ENCODE assay signal across 8 mouse cellular contexts in the genomic region with DNA sequence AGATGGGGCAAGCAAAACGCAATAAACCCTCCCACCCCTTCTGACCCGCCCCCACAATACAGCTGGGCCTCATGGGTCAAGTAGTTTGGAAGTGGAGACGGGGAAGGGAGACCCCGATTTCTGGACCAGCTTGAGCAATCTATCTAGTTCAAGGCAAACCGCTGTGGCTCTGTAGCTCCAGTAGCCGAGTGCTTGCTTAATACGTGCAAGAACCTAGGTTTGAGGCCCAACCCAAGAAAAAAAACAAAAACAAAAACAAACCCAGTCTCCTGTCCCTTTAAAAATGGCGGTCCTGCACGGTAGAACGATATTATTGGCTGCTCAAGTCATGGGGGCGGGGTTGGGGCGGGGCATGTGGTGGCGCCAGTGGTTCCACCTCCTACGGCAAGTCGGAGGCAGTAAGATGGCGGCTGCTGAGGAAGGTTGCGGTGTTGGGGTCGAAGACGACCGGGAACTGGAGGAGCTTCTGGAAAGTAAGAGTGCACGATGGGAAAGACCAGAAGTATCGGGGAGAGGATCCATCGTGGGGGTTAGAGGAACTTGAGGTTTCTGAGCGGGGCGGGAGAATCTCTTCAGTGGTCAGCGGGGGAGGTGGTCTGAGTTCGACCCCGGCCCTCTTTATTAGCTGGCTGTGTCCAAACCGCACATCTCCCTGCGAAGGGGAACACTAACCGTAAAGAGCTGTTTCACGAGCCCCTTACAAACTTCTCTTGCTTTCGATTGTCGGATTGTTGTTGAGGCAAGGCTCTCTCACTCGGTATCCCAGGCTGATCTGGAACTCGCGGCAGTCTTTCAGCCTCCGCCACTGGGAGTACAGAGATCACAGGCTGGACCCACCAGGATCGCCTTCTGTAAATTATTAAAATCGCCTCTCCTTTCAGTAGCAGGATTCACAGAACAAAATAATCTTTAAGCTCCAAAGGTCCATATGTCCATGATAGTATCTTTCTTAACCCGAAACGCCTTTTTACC. TPM values are rescaled to one million over a fixed set of nuclear protein-coding genes. Genes with fewer than 3 reads are reported as not detected.
A peak's percentile ranks its signal among the peaks of the same experiment; 100 is the strongest.
DNase-seq lines count a peak whose midpoint lies in the region; ATAC-seq lines count a peak whose summit lies in the region.

A gene (plus strand): TSS at position 380 of the 972 bp plus-strand sequence.

- no peaks in the 10 kb centered on the region for H3K27me3 ChIP-seq in intestine, embryonic 16.5 days (replicated peaks; ENCODE audit: control insufficient read depth, insufficient read depth, low read length)

- peak within 1 kb of the TSS; percentile 86 for H3K9ac ChIP-seq in intestine, embryonic 16.5 days (ENCODE audit: low read depth, low read length)

- peak; percentile 95 for ATAC-seq in intestine, embryonic 16.5 days

- H3K27ac ChIP-seq in intestine, embryonic 16.5 days (ENCODE audit: low read length): peak within 1 kb of the TSS; percentile 77

- WGBS in intestine, embryonic 16.5 days: under 1% methylated on average over 42 of the region's 42 CpGs

- H3K36me3 ChIP-seq in intestine, embryonic 16.5 days (ENCODE audit: control insufficient read depth, insufficient read depth, low read length): peaks cover 29% of the 10 kb centered on the region

- DNase-seq in urinary bladder, adult 18-20 months (ENCODE audit: low spot score in 2 of 2): peak; percentile 59 to 65
- DNase-seq in urinary bladder, postnatal 10 days (ENCODE audit: low spot score): no peak
- DNase-seq in embryo, embryonic 9.5 days (ENCODE audit: extremely low spot score): peak; percentile 91
- DNase-seq in gastrocnemius, postnatal 4 days (ENCODE audit: low spot score in 2 of 2): peak; percentile 55 to 77
- peak; percentile 76 to 82 for DNase-seq in left cerebral cortex, postnatal 25 days (ENCODE audit: low spot score in 2 of 2)
- DNase-seq in mesoderm, embryonic 11.5 days (ENCODE audit: low read depth, low spot score): peak; percentile 91
- DNase-seq in right cerebral cortex, postnatal 36 days (ENCODE audit: low spot score in 2 of 2): peak; percentile 64 to 67

- H3K4me3 ChIP-seq in intestine, embryonic 16.5 days (ENCODE audit: low read length): peak within 1 kb of the TSS; percentile 86

- H3K9me3 ChIP-seq in intestine, embryonic 16.5 days (ENCODE audit: control insufficient read depth, low read length): no peaks in the 10 kb centered on the region

- intact Hi-C loops in left cerebral cortex, postnatal 25 days (cut with DNase I): loop anchor here (2.0 to 5.0 kb wide), 2 partner anchors 22 to 79 kb away; a partner anchor contains a TSS

- peaks cover 9% of the 10 kb centered on the region for H3K4me1 ChIP-seq in intestine, embryonic 16.5 days (ENCODE audit: control insufficient read depth, insufficient read depth, low read length)

- H3K4me2 ChIP-seq in intestine, embryonic 16.5 days (ENCODE audit: low read depth, low read length): peak within 1 kb of the TSS; percentile 83

RNA-seq across cellular contexts. Expression of the gene that starts here (rescaled TPM):
- total RNA-seq in gastrocnemius, postnatal 4 days (2021): 100 to 1,000 TPM; 130 to 147 TPM
- 161 TPM in 2 replicates for polyA plus RNA-seq in intestine, embryonic 16.5 days (2015; fragmentation: Nextera tagmentation; extraction: Ambion mirVana)
- 10 to 100 TPM; 95.2 to 97.2 TPM for total RNA-seq in left cerebral cortex, postnatal 25 days (2021)
